Mouse (Mus musculus) small intestine, adult 2 months (tissue): ENCODE measurements at regions not wholly inside any gene's neighbourhood (a gene's known extent, or its start where the extent isn't known, plus 50 kb on each side); places are given as distances from the start of the nearest gene placed in this dataset.

Experiments
- H3K27ac ChIP-seq: fragments of 200-500 bp; 2 replicates; pipeline ENCODE4 v1.5.1; 2012; ENCODE audit warnings: low read depth, low read length, control low read depth, inconsistent platforms; ENCODE audit not compliant: insufficient read depth
- H3K27me3 ChIP-seq: fragments of 200-500 bp; 2 replicates; pipeline ENCODE4 v1.6.1; 2012; ENCODE audit warnings: mild to moderate bottlenecking, moderate library complexity, low read length, inconsistent platforms; ENCODE audit not compliant: control insufficient read depth, insufficient read depth
- H3K36me3 ChIP-seq: fragments of 200-500 bp; 2 replicates; pipeline ENCODE4 v1.6.1; 2012; ENCODE audit warnings: mild to moderate bottlenecking, low read length, control low read depth, inconsistent platforms; ENCODE audit not compliant: control insufficient read depth, insufficient read depth
- H3K4me1 ChIP-seq: fragments of 200-500 bp; 2 replicates; pipeline ENCODE4 v1.6.1; 2012; ENCODE audit warnings: low read length, inconsistent platforms, mixed read lengths; ENCODE audit not compliant: control insufficient read depth, insufficient read depth, insufficient read length
- H3K4me3 ChIP-seq: fragments of 200-500 bp; 2 replicates; pipeline ENCODE4 v1.5.1; 2012; ENCODE audit warnings: low read depth, mild to moderate bottlenecking, control low read depth, inconsistent platforms, low read length, moderate library complexity
- CTCF ChIP-seq: fragments of 200-500 bp; IDR thresholded peaks from 2 replicates; pipeline ENCODE4 v1.5.1; 2012; ENCODE audit warnings: low read depth, mild to moderate bottlenecking, control low read depth, inconsistent platforms, low read length, moderate library complexity, mixed read lengths; ENCODE audit not compliant: insufficient replicate concordance, insufficient read length; ENCODE audit errors: extremely low read depth
- POLR2A ChIP-seq: fragments of 200-500 bp; IDR thresholded peaks from 2 replicates; pipeline ENCODE4 v1.6.1; 2012; ENCODE audit warnings: low read depth, mild to moderate bottlenecking, control low read depth, inconsistent platforms, low read length, moderate library complexity
- WGBS: fragments of 180-500 bp; shearing (Covaris S2); methylation state at CpG from one replicate; pipeline ENCODE4 v1.1.7; 2018; 5-methylcytosine and 5-hydroxymethylcytosine counted together

DNA sequence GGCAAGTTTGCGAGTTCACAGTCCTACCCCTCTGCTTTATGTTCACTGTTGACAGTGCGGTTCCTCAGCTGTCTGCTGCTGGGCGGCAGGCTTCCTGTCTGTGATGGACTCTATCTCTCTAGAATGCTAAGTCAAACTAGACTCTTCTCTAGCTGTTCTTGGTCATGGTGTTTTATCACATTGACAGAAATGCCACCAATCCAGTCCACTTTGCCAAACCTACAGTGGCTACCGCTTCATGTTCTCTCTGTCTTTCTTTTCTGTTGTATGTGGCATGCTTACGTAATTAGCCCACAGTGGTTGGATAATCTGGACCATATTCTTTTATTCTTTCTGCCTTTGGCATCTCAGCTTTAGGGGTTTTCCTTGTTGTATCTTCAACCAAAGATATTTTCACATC lies 174.5 kb downstream of the 1700010I14Rik start:
- no peaks in the 10 kb centered on the region for H3K36me3 ChIP-seq
- 80% methylated on average over 5 of the region's 5 CpGs for WGBS
- no peak overlapping the region for H3K4me3 ChIP-seq

GRCm38 (mm10) chr17:9163285-9163684 lies 175.2 kb downstream of the 1700010I14Rik start:
- Histone ChIP-seq H3K4me1 (no peaks in the 10 kb centered on the region), H3K36me3 (no peaks in the 10 kb centered on the region), H3K27ac (no peak overlapping the region), H3K27me3 (peaks cover 5% of the 10 kb centered on the region), H3K4me3 (no peak overlapping the region)
- WGBS, result 85% methylated on average over 3 of the region's 3 CpGs
- TF ChIP-seq POLR2A (no peak), CTCF (no peak)

More for the DNA sequence above, 174.5 kb downstream of the 1700010I14Rik start:
- Histone ChIP-seq H3K4me1 (no peaks in the 10 kb centered on the region), H3K27ac (no peak overlapping the region), H3K27me3 (peaks cover 1% of the 10 kb centered on the region)
- TF ChIP-seq POLR2A (no peak), CTCF (no peak)

GRCm38 (mm10) chr17:9164501-9164900 lies 176.4 kb downstream of the 1700010I14Rik start:
- no peak overlapping the region for H3K4me3 ChIP-seq
- WGBS, result 76% methylated on average over 5 of the region's 5 CpGs
- H3K36me3 ChIP-seq, result no peaks in the 10 kb centered on the region
- peaks cover 5% of the 10 kb centered on the region for H3K27me3 ChIP-seq
- no peak overlapping the region for H3K27ac ChIP-seq
- H3K4me1 ChIP-seq, result no peaks in the 10 kb centered on the region
- TF ChIP-seq POLR2A (no peak), CTCF (no peak)

DNA sequence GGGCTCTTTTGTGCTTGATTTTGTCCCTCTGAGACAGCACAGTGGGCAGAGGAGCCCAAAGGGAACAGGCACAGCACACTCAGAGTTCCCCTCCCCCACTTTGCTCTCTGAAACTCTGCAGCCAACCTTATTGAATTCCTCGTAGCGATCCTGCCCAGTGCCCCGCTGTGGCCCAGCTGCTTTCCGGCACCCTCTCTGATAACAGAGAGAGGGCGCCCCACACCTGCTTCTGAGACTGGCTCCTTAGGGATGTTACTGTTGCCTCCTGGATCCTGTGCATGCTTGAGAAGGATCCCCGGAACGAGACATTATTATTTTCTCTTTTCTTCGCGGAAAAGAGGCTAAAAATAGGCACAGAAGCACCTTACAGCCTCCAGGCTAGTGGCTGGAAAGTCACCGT lies 179.0 kb downstream of the 1700010I14Rik start:
- peaks cover 5% of the 10 kb centered on the region for H3K27me3 ChIP-seq
- H3K4me1 ChIP-seq, result no peaks in the 10 kb centered on the region
- no peak for TF ChIP-seq CTCF
- TF ChIP-seq POLR2A, result no peak
- H3K36me3 ChIP-seq, result no peaks in the 10 kb centered on the region
- H3K27ac ChIP-seq, result no peak overlapping the region
- H3K4me3 ChIP-seq, result no peak overlapping the region
- WGBS, result 2% methylated on average over 10 of the region's 10 CpGs

DNA sequence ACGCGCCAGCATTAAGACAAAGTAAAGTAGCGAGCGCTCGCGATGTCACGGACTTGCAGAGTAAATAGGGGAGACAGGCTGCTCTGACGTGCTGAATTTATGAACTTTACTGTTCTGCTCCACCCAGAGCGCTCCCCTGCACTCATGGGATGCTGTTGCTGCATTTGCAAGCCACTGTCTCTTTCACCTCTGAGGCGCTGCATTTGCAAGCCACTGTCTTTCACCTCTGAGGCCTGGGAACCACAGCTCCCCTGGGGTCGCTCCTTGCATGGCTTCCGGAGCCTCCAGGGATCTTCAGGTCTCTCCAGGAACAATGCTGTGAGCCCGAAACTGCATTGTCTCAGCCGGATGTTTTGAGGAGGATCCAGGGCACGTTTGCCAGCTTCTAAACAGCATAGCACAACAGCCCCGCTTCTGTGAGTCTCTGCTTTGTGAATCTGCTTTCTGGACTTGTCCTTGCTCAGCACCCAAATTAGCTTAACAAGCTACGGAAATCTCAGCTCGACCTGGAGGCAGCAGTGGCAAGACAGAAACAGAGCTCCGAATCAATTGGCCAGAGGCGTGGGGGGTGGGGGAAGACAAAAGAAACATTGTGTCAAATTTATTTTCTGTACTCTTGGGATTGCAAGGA lies 179.6 kb downstream of the 1700010I14Rik start:
- H3K27ac ChIP-seq, result no peak overlapping the region
- no peak overlapping the region for H3K4me3 ChIP-seq
- TF ChIP-seq CTCF (no peak), POLR2A (no peak)
- no peaks in the 10 kb centered on the region for H3K4me1 ChIP-seq
- H3K36me3 ChIP-seq, result no peaks in the 10 kb centered on the region
- H3K27me3 ChIP-seq, result peaks cover 5% of the 10 kb centered on the region
- WGBS, result 3% methylated on average over 20 of the region's 20 CpGs

- no peaks in the 10 kb centered on the region for H3K4me1 ChIP-seq
- no peak for TF ChIP-seq POLR2A
- peak; percentile 70; the same call in 1 of the 2 replicates for TF ChIP-seq CTCF
- WGBS, result 5% methylated on average over 5 of the region's 5 CpGs
- H3K27ac ChIP-seq, result no peak overlapping the region
- peaks cover 5% of the 10 kb centered on the region for H3K27me3 ChIP-seq
- H3K4me3 ChIP-seq, result no peak overlapping the region
- H3K36me3 ChIP-seq, result no peaks in the 10 kb centered on the region
Observed at GRCm38 (mm10) chr17:9168411-9168810, 180.3 kb downstream of the 1700010I14Rik start.

GRCm38 (mm10) chr17:9169371-9169770 lies 181.2 kb downstream of the 1700010I14Rik start:
- no peak overlapping the region for H3K27ac ChIP-seq
- H3K4me3 ChIP-seq, result no peak overlapping the region
- no peaks in the 10 kb centered on the region for H3K4me1 ChIP-seq
- no peaks in the 10 kb centered on the region for H3K36me3 ChIP-seq
- WGBS, result 9% methylated on average over 11 of the region's 11 CpGs
- TF ChIP-seq POLR2A, result no peak
- TF ChIP-seq CTCF, result no peak
- peaks cover 5% of the 10 kb centered on the region for H3K27me3 ChIP-seq
